Mouse (Mus musculus) small intestine, adult 2 months (tissue): ENCODE results near the gene Mafk.

Experiments used
- CTCF ChIP-seq: fragments of 200-500 bp; IDR thresholded peaks from 2 replicates; pipeline ENCODE4 v1.5.1; 2012; ENCODE audit warnings: low read depth, mild to moderate bottlenecking, control low read depth, inconsistent platforms, low read length, moderate library complexity, mixed read lengths; ENCODE audit not compliant: insufficient replicate concordance, insufficient read length; ENCODE audit errors: extremely low read depth
- POLR2A ChIP-seq: fragments of 200-500 bp; IDR thresholded peaks from 2 replicates; pipeline ENCODE4 v1.6.1; 2012; ENCODE audit warnings: low read depth, mild to moderate bottlenecking, control low read depth, inconsistent platforms, low read length, moderate library complexity

DNA sequence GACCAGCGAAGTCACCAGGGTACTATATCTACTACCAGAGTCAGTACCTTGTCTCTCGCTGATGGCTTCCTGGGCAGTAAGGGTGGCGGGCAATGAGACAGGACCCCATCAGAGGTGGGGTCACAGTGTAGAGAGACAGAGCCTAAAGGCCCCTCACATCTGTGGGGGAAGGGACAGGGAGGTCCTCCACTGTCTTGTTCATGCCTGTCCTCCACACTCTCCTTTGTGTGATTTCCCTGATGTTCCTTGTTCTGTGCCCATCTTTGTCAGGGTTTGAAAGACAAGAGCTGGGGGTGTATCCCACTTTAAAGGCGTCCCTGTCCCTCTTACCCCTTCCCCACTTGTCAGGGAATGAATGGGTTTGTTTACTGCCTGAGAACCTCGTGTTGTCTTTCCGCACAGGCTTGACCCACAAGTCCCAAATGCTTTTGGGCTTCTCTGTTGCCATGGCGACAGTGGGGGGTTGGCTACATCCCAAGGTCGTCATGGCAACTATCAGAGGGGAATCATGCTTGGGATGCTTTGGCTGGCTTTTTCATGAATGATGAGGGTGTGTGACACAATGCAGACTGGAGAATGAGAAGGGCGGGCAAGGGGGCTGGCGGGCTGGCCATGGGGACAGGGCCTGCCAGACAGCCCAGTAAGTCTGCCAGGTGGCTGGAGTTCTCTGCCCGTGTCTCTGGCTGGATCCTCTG lies 6.3 kb downstream of the Mafk start:
- no peak for TF ChIP-seq CTCF
- TF ChIP-seq POLR2A, result no peak
